In genomic region chr2:160957801-160958200, GRCm38 (mm10) we compare ENCODE assay signal across 4 mouse cellular contexts. TPM values are rescaled to one million over a fixed set of nuclear protein-coding genes. Genes with fewer than 3 reads are reported as not detected.
"Had no signal": no experiment of that assay in that cellular context is flagged by ENCODE, and none has a peak within 500 bp of the region (broad histone marks: within the 10 kb centered on the region; RNA-seq: fewer than 3 reads in every experiment).

No protein-coding gene starts in this region.

RNA-seq across cellular contexts. Expression of gene Emilin3, which starts 45.7 kb away (rescaled TPM):
- total RNA-seq: hematopoietic stem cell, adult 5-6 weeks had no signal
- polyA plus RNA-seq: inflammation-experienced regulatory T-cells, adult 6 months; kidney, adult 2 months; large intestine, adult 2 months had no signal
